Mouse (Mus musculus): ENCODE data around the gene Myl6b.
A peak's percentile ranks its signal among the peaks of the same experiment; 100 is the strongest.

The Myl6b gene

GRCm38 (mm10) chr10:128538340-128538870 lies 39.9 kb upstream of the Myl6b start:
- Histone ChIP-seq H3K27me3 (ENCODE audit: insufficient read depth, low read length) (no peaks in the 10 kb centered on the region), H3K36me3 (ENCODE audit: insufficient read depth, low read length) (peaks cover 28% of the 10 kb centered on the region), H3K9me3 (ENCODE audit: low read length) (peaks cover 9% of the 10 kb centered on the region), H3K4me3 (replicated peaks; ENCODE audit: low read length) (no peak overlapping the region), H3K4me1 (replicated peaks; ENCODE audit: low read depth, low read length) (peaks cover 60% of the 10 kb centered on the region)
- TF ChIP-seq POU5F1 (IDR thresholded peaks at IDR 0.05; ENCODE audit: borderline replicate concordance, low read length) (no peak), NANOG (IDR thresholded peaks at IDR 0.05; ENCODE audit: borderline replicate concordance, low read length) (peak; percentile 93)

GRCm38 (mm10) chr10:128536266-128536940 lies 37.9 kb upstream of the Myl6b start:
- peaks cover 9% of the 10 kb centered on the region for H3K9me3 ChIP-seq (ENCODE audit: low read length)
- H3K4me1 ChIP-seq (replicated peaks; ENCODE audit: low read depth, low read length): peaks cover 54% of the 10 kb centered on the region
- no peaks in the 10 kb centered on the region for H3K27me3 ChIP-seq (ENCODE audit: insufficient read depth, low read length)
- TF ChIP-seq CTCF (conservative IDR thresholded peaks at IDR 0.05; ENCODE audit: low read length) (peak; percentile 84), POU5F1 (IDR thresholded peaks at IDR 0.05; ENCODE audit: borderline replicate concordance, low read length) (no peak)
- 0 out of 2 replicates have a peak overlapping the region, but pooled peaks have one; percentile 15 for H3K4me3 ChIP-seq (replicated peaks; ENCODE audit: low read length)
- H3K36me3 ChIP-seq (ENCODE audit: insufficient read depth, low read length): peaks cover 9% of the 10 kb centered on the region

- Histone ChIP-seq H3K9me3 (ENCODE audit: low read length) (peaks cover 9% of the 10 kb centered on the region), H3K4me1 (replicated peaks; ENCODE audit: low read depth, low read length) (peaks cover 54% of the 10 kb centered on the region), H3K36me3 (ENCODE audit: insufficient read depth, low read length) (peaks cover 2% of the 10 kb centered on the region; the same call in 1 of the 2 replicates), H3K4me3 (replicated peaks; ENCODE audit: low read length) (0 out of 2 replicates have a peak overlapping the region, but pooled peaks have one; percentile 15), H3K27me3 (ENCODE audit: insufficient read depth, low read length) (no peaks in the 10 kb centered on the region)
- TF ChIP-seq POU5F1 (IDR thresholded peaks at IDR 0.05; ENCODE audit: borderline replicate concordance, low read length): no peak
- no peak for TF ChIP-seq NANOG (IDR thresholded peaks at IDR 0.05; ENCODE audit: borderline replicate concordance, low read length)
- TF ChIP-seq CTCF (conservative IDR thresholded peaks at IDR 0.05; ENCODE audit: low read length): no peak
Observed at GRCm38 (mm10) chr10:128535624-128536265, 37.3 kb upstream of the Myl6b start.

- Histone ChIP-seq H3K4me1 (replicated peaks; ENCODE audit: low read depth, low read length) (peaks cover 52% of the 10 kb centered on the region), H3K4me3 (replicated peaks; ENCODE audit: low read length) (no peak overlapping the region), H3K36me3 (ENCODE audit: insufficient read depth, low read length) (no peaks in the 10 kb centered on the region), H3K27me3 (ENCODE audit: insufficient read depth, low read length) (no peaks in the 10 kb centered on the region), H3K9me3 (ENCODE audit: low read length) (peaks cover 9% of the 10 kb centered on the region)
- no peak for TF ChIP-seq CTCF (conservative IDR thresholded peaks at IDR 0.05; ENCODE audit: low read length)
- no peak for TF ChIP-seq NANOG (IDR thresholded peaks at IDR 0.05; ENCODE audit: borderline replicate concordance, low read length)
- no peak for TF ChIP-seq POU5F1 (IDR thresholded peaks at IDR 0.05; ENCODE audit: borderline replicate concordance, low read length)
Observed at GRCm38 (mm10) chr10:128535206-128535605, 36.7 kb upstream of the Myl6b start.

GRCm38 (mm10) chr10:128526366-128527356 lies 28.2 kb upstream of the Myl6b start:
- no peak for TF ChIP-seq NANOG (IDR thresholded peaks at IDR 0.05; ENCODE audit: borderline replicate concordance, low read length)
- TF ChIP-seq POU5F1 (IDR thresholded peaks at IDR 0.05; ENCODE audit: borderline replicate concordance, low read length): no peak
- Histone ChIP-seq H3K4me1 (replicated peaks; ENCODE audit: low read depth, low read length) (peaks cover 29% of the 10 kb centered on the region), H3K27me3 (ENCODE audit: insufficient read depth, low read length) (peaks cover 14% of the 10 kb centered on the region; the same call in 1 of the 2 replicates), H3K4me3 (replicated peaks; ENCODE audit: low read length) (peak overlapping the region; percentile 98), H3K36me3 (ENCODE audit: insufficient read depth, low read length) (peaks cover 17% of the 10 kb centered on the region), H3K9me3 (ENCODE audit: low read length) (no peaks in the 10 kb centered on the region)

- Histone ChIP-seq H3K4me1 (replicated peaks; ENCODE audit: low read depth, low read length) (peaks cover 29% of the 10 kb centered on the region), H3K4me3 (replicated peaks; ENCODE audit: low read length) (peak within 1 kb of the TSS; percentile 98), H3K36me3 (ENCODE audit: insufficient read depth, low read length) (peaks cover 26% of the 10 kb centered on the region), H3K27me3 (ENCODE audit: insufficient read depth, low read length) (peaks cover 14% of the 10 kb centered on the region; the same call in 1 of the 2 replicates), H3K9me3 (ENCODE audit: low read length) (no peaks in the 10 kb centered on the region)
- TF ChIP-seq NANOG (IDR thresholded peaks at IDR 0.05; ENCODE audit: borderline replicate concordance, low read length) (no peak), CTCF (conservative IDR thresholded peaks at IDR 0.05; ENCODE audit: low read length) (no peak)
Observed at GRCm38 (mm10) chr10:128525671-128526308, 27.3 kb upstream of the Myl6b start, which contains the start of gene Esyt1. TSS of gene Esyt1 (minus strand) at chr10:128525871.

GRCm38 (mm10) chr10:128524732-128525662 lies 26.5 kb upstream of the Myl6b start:
- Histone ChIP-seq H3K36me3 (ENCODE audit: insufficient read depth, low read length) (peaks cover 34% of the 10 kb centered on the region), H3K27me3 (ENCODE audit: insufficient read depth, low read length) (peaks cover 14% of the 10 kb centered on the region; the same call in 1 of the 2 replicates), H3K4me3 (replicated peaks; ENCODE audit: low read length) (peak overlapping the region; percentile 98), H3K9me3 (ENCODE audit: low read length) (no peaks in the 10 kb centered on the region), H3K4me1 (replicated peaks; ENCODE audit: low read depth, low read length) (peaks cover 29% of the 10 kb centered on the region)
- no peak for TF ChIP-seq POU5F1 (IDR thresholded peaks at IDR 0.05; ENCODE audit: borderline replicate concordance, low read length)
- TF ChIP-seq NANOG (IDR thresholded peaks at IDR 0.05; ENCODE audit: borderline replicate concordance, low read length): no peak
- no peak for TF ChIP-seq CTCF (conservative IDR thresholded peaks at IDR 0.05; ENCODE audit: low read length)
